Mouse (Mus musculus) spleen, adult 2 months (tissue): ENCODE measurements around the gene Ccdc86.

Source experiments
- CTCF ChIP-seq: fragments of 200-500 bp; IDR thresholded peaks from 2 replicates; pipeline ENCODE4 v1.5.1; 2011; ENCODE audit warnings: mild to moderate bottlenecking, inconsistent platforms; ENCODE audit not compliant: insufficient read depth, insufficient read length, insufficient replicate concordance; ENCODE audit errors: extremely low read depth
- POLR2A ChIP-seq: fragments of 200-500 bp; IDR thresholded peaks from 2 replicates; pipeline ENCODE4 v1.6.1; 2011; ENCODE audit warnings: low read depth, low read length, inconsistent platforms

DNA sequence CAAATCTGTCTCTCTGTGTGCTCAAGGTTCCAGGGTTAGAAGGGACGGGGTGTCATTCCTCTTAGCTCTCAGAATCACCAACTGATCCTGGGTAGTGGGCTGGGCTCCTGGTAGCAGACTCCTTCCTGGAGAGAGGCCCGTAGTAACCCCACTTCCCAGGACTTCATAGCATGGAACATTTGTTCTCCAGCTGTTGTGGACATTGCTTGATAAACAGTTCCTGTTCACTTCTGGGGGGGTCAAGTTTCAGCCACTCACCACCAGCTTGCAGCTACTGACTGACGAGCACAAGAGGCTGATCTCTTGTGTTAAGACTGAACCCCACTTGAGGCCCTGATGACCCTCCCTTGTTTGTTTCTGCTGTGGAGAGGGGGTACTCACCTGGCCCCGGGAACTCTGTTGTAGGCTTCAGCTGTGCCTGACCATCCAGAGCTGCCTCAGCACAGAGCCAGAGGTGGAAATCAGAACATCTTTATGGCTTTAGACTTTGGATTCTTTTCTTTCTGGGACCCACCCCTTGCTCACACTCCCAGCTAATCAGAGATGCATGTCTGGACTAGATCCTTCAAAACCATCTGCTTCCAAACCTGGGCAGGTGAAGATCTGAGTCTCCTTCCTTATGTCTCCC lies 25.3 kb upstream of the Ccdc86 start, which contains the start of gene Ms4a10:
- no peak for TF ChIP-seq CTCF
- no peak for TF ChIP-seq POLR2A
